Mouse (Mus musculus) retina, embryonic 14.5 days (tissue): ENCODE measurements around the gene Orc2.

Experiments
- DNase-seq: peaks from one replicate; pipeline ENCODE4 v3.0.0-alpha.2; 2015; ENCODE audit warnings: low spot score

Orc2 gene

DNA sequence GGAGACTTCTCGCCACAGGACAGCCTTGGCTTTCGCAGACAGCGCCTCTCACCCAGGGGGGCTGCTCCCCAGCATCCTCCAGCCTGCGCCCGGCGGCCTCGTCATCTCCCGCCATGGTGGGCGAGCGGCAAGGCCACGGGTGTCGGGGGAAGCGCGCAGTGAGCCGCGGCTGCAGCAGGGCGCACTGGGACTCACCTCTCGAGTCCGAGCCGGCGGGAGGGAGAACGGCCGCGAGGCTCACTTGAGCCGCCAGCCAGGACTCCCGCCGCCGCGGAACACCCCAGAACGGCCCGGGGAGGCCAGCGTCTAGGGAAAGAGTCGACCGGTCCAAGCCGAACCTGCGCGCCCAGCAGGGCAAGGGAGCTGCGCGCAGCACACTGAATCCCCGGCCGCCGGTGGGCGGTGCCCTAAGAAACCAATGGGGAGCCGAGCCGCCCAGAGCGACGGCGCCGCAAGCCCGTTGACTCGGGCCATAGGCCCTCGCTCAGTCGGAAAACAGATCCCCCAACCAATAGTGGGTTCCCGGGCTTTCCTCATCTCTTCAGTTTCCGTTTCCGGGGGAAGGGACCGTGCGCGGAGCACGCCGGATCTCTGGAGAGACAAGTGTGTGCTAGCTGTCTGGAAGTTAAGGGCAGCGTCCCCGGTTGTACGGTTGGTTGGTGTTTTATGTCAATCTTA is at the start of gene Orc2:
Gene Orc2, minus strand, starts transcription at position 533 of the 678 bp plus-strand sequence.
- peak; percentile 95 for DNase-seq

DNA sequence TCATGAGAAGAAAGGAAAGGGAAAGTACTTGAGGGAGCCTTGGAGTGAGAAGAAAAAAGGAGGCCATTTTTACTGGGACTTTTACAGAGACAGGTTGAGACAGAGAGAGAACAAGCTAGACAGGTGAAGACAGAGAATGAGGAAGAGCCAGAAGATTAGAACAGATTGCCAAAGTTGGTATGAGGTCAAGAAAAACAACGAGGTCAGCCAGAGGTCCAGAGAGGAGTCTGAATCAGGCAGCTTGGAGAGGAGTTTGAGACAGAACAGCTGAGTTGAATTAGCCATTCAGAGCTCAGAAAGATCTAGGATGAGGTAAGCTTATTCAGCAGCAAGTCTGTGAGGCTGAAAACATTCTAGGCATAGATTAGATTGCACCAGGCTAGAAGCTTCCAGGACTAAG is 36.5 kb upstream of the Orc2 start:
- no peak for DNase-seq

GRCm38 (mm10) chr1:58507249-58507648 is 2.3 kb upstream of the Orc2 start:
- DNase-seq: peak; percentile 10

- DNase-seq: no peak
Measured at GRCm38 (mm10) chr1:58503793-58504370, 1.0 kb downstream of the Orc2 start.

DNA sequence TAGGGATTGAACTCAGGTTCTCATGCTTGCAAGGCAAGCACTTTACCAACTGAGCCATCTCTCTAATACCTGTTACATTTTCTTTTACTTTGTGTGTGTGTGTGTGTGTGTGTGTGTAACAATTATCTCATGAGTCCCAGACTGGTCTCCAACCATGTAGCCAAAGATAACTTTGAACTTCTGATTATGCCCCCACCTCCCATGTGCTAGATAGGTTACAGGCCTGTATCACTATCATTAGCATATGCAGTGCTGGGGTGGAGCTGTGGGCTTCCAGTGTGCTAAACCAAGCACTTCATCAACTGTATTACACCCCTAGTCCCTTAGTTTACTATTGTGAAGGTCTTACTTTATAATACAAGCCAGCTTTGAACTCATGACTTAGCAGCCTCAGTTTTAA is 1.8 kb downstream of the Orc2 start:
- no peak for DNase-seq

GRCm38 (mm10) chr1:58498758-58499157 is 6.2 kb downstream of the Orc2 start:
- no peak for DNase-seq

DNA sequence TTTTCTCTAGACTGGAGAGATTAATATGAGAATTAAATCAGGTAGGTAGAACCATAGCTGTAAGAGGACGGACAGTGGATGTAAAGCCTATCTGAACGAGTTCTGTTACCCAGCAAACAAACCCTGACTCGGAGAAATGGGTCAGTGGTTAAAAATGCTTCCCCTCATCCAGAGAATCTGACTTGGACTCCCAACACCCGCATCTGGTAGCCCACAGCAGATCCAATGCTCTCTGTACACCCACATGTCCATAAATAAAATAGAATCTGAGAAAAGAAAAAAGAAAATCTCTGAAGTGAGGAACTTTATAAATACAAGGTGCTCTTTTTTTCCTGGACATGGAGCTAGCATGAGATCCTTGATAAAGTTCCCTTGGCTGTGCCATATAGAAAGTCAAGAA is 7.2 kb downstream of the Orc2 start:
- no peak for DNase-seq

DNA sequence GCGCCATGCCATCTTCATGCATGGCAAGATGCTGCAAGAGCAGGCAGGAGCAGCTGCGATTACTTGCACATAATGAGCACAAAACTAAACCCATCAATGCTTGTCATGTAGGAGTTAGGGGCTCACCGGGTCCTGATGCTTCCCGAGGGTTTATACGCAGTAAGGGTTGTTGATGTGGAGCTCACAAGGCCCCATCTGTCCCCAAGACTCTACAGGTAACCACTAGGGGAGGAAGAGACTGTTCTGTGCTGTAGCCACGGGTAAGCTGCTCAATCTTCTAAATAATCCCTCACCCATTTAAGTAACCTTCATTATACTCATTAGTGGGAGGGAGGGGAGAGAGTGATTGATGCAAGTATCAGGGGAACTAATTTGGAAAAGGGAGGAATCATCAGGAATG is 9.3 kb downstream of the Orc2 start:
- no peak for DNase-seq

DNA sequence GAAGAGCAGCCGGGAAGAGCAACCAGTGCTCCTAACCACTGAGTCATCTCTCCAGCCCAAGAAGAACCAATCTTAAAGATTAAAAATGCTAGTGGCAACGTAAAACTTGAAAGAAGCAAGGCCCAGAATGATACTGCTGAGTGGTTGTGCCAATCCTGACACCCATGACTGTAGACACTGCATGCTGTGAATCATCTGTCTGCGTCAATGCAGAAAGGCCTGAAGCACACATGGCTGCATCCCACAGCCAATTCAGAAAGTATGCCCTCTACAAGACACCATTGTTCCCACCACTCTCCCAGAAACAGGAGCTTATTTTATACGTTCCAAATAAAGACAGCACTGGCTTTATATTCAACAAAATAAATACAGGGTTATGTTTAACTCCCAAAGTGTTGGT is 22.3 kb downstream of the Orc2 start:
- DNase-seq: no peak

DNA sequence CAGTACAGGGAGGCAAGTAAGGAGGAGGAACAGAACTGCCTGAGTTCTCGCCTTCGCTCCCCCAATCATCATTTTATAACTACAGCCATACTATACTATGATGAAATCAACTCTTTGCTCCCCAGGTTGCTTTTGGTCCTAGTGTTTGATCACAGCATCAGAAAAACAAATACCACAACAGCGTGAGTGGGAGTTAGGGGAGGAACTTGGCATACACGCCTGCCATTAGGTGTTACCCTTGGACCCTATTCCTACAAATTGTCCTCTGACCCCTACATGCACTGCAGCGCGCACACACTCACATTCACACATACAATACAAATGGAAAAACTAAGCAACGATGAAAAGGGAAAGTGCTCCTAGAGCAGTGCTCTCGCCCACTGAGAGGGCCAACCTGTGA is 29.2 kb downstream of the Orc2 start:
- no peak for DNase-seq

DNA sequence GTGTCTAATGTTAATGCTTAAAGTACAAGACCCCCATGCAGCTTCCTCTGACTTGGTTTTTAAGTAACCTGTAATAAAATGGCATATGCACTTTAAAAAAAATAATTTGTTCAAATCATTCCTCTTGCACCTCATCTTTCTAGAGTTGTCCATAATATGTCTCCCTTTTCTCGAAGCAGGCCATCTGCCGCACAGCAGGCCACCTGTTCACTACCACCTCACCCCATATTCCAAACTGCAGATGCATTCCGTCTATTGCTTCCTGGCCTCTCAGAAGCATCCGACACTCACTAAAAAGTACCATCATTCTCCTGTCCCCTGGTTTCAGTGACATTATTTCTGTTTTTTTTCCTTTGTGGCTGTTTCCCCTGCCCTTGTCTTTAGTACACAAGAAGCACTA is 39.3 kb downstream of the Orc2 start:
- DNase-seq: no peak

DNA sequence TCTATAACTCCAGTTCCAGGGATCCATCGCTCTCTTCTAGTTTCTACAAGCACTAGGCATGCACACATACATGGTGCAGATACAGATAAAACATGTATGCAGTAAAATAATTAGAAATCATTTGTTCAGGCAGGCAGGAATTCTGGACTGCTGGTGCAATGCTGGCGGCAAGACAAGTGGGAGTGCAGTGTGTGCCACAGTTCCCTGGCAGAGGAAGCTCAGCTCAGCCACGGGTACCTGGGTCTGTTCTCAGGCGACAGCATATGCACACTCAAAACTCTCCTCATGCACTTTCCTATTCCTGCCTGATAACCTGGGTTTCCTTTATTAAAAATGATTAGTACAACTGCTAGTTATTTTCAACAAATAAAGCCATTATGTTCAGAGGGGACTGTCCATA is 39.9 kb downstream of the Orc2 start:
- no peak for DNase-seq

GRCm38 (mm10) chr1:58463935-58464334 is 41.0 kb downstream of the Orc2 start:
- no peak for DNase-seq

DNA sequence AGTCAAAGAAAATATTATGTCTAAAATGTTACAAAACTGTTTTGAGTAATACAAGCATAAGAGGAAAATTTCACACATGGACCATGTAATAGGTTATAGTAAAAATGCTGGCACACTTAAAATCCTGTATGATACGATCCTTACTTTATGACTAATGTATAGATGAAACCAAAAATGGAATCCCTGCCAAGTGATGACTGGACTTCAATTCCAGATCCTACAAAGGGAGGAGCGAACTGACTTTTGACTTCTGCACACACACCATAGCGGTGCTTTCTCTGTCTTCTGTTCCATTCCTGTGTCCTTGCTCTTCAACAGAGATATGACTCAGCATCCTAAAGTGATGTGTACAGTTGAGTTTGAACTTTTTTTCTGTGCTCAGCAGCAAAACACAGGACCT is 44.3 kb downstream of the Orc2 start:
- no peak for DNase-seq

DNA sequence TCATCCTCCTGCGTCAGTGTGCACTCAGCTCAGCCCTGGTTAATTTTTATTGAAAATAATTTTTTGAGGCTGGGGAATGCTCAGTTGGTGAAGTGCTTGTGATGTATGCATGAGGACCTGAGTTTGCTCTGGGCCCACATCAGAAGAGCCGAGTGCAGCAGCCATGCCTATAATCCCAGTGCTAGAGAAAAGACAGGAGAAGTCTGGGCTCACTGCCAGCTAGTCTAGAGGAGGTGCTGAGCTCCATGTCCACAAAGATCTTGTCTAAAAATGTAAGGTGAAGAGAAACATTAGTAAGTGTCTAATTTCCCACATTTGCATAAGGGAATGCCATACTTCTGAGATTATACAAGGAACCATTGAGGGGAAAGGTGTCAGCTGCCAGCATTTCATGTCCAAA is 46.0 kb downstream of the Orc2 start:
- no peak for DNase-seq

GRCm38 (mm10) chr1:58458175-58458574 is 46.7 kb downstream of the Orc2 start:
- no peak for DNase-seq

- DNase-seq: no peak
Measured at GRCm38 (mm10) chr1:58454316-58454715, 50.6 kb downstream of the Orc2 start.

DNA sequence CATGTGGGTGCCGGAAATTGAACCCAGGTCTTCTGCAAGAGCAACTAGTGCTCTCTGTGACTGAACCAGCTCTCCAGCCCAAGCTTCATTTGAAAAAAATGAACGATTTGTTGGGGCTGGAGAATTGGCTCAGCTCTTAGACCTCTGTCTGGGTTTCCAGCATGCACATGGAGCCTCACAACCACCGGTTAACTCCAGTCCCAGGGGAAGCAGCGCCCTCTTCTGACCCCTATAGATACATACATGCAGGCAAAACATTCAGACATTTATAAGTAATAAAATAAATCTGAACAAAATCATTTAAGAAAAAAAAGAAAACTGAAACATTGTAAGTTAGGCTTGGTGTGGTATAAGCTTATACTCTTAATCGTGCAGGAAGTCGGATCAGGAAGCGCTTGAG is 56.5 kb downstream of the Orc2 start:
- peak; percentile 3 for DNase-seq

DNA sequence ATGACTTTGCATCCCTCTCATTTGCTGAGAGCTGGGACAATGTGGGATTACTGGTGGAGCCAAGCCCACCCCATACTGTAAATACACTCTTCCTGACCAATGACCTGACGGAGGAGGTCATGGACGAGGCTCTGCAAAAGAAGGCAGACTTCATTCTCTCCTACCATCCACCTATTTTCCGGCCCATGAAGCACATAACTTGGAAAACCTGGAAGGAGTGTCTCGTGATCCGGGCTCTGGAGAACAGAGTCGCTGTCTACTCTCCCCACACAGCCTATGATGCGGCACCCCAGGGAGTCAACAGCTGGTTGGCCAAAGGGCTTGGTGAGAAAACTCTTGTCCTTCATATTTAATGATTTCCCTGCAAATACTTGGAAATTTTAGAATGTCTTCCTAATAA is 57.1 kb downstream of the Orc2 start:
- no peak for DNase-seq

GRCm38 (mm10) chr1:58445861-58446260 is 59.0 kb downstream of the Orc2 start:
- DNase-seq: no peak

GRCm38 (mm10) chr1:58445143-58445722 is 59.7 kb downstream of the Orc2 start, which contains the start of the genes Nif3l1 and Ppil3:
Gene Nif3l1 (plus strand): TSS chr1:58445151.
Gene Ppil3 (minus strand): TSS chr1:58445486.
- peak; percentile 83 for DNase-seq

DNA sequence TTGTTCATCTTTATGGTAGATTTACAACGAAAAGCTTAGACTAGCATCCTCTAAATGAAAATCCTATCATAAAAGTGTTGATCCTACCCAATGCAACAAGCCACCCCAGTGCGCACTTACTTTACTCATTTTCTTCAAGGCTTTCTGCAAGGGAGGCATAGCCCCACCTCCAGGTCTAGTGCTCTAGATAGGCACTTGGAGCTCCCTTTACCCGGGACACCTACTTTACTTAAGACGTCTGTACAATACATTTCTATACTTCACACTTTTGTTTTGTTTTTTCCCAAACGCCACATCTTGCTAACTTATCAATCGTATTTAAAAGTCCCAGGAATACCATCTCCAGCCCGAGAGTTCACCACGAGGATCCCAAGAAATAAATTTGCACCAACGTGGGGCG is 60.2 kb downstream of the Orc2 start:
- DNase-seq: no peak

DNA sequence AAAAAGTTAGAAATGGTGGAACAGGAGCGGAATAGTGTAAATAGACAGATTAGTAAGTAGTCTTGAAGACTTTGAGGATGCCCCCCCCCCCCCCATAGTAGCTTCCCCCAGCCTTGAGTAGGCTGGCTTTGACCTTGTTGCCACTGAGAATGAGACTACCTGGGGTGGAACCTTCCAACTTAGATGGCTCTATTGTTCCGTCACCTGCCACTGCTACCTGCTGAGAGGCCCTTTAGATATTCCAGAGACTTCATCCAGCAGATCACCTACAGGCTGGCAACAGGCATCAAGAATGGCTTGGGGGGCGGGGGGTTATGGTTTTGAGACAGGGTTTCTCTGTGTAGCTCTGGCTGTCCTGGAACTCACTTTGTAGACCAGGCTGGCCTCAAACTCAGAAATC is 80.4 kb downstream of the Orc2 start:
- no peak for DNase-seq
